In genomic region chr11:97778918-97779317, GRCm38 (mm10) we compare ENCODE assay signal across 32 mouse cellular contexts. TPM values are rescaled to one million over a fixed set of nuclear protein-coding genes. Genes with fewer than 3 reads are reported as not detected.
DNase-seq lines count a peak whose midpoint lies in the region; ATAC-seq and TF ChIP-seq lines count a peak whose summit lies in the region.
"Had no signal": no experiment of that assay in that cellular context is flagged by ENCODE, and none has a peak within 500 bp of the region (broad histone marks: within the 10 kb centered on the region; RNA-seq: fewer than 3 reads in every experiment).

No protein-coding gene starts in this region.

- TF ChIP-seq CTCF in intestine, postnatal 0 days (IDR thresholded peaks at IDR 0.05; ENCODE audit: low read depth), result no peak
- TF ChIP-seq CTCF in CH12.LX (conservative IDR thresholded peaks at IDR 0.05 in 1 of 2, IDR thresholded peaks at IDR 0.05 in 1 of 2; ENCODE audit: low read depth in 2 of 2, low read length in 2 of 2) (no peak), ES-Bruce4 (IDR thresholded peaks at IDR 0.05; ENCODE audit: low read depth, low read length) (no peak)
- no peak for TF ChIP-seq CTCF in embryonic fibroblast, embryonic 13.5 days (IDR thresholded peaks at IDR 0.05; ENCODE audit: borderline replicate concordance, insufficient read depth, low read length)

- dilution Hi-C loops in CH12.LX (cut with MboI; ENCODE audit: extremely low pct_ligation_motif_present, extremely low pct_unique_long_range_greater_than_20kb, low sequenced_read_pairs), result no loop called here

- H3K9ac ChIP-seq in intestine, embryonic 15.5 days, result no peak overlapping the region
- no peak overlapping the region for H3K9ac ChIP-seq in intestine, postnatal 0 days (ENCODE audit: low read depth, low read length)
- H3K9ac ChIP-seq in CH12.LX (ENCODE audit: insufficient read depth, low read depth) (peak overlapping the region; percentile 45), ES-Bruce4 (ENCODE audit: low read depth, poor library complexity, severe bottlenecking) (peak overlapping the region; percentile 98; the same call in 1 of the 2 replicates)
- H3K9ac ChIP-seq: embryonic facial prominence, embryonic 12.5 days; forebrain, embryonic 13.5 days; hindbrain, embryonic 12.5 days; limb, embryonic 13.5 days had no signal

- H3K36me3 ChIP-seq in intestine, embryonic 15.5 days, result peaks cover 34% of the 10 kb centered on the region
- H3K36me3 ChIP-seq in intestine, postnatal 0 days (ENCODE audit: control insufficient read depth, insufficient read depth), result peaks cover 43% of the 10 kb centered on the region
- H3K36me3 ChIP-seq in CH12.LX (replicated peaks in 1 of 2; ENCODE audit: control insufficient read depth in 1 of 2, insufficient read depth in 1 of 2, low read length in 1 of 2), result peaks cover 55 to 65% of the 10 kb centered on the region in 2 experiments
- H3K36me3 ChIP-seq in ES-Bruce4 (ENCODE audit: control insufficient read depth, insufficient read depth, low read length, poor library complexity, severe bottlenecking), result peaks cover 55% of the 10 kb centered on the region

- H3K27ac ChIP-seq in intestine, embryonic 15.5 days, result no peak overlapping the region
- H3K27ac ChIP-seq in intestine, postnatal 0 days (ENCODE audit: low read depth, low read length), result no peak overlapping the region; the same call in 1 of the 2 replicates
- no peak overlapping the region for H3K27ac ChIP-seq in CH12.LX (ENCODE audit: insufficient read depth, low read depth)
- H3K27ac ChIP-seq in ES-Bruce4 (ENCODE audit: insufficient read depth, low read length), result peak overlapping the region; percentile 65
- H3K27ac ChIP-seq in embryonic fibroblast, embryonic 13.5 days (ENCODE audit: insufficient read depth, low read length), result no peak overlapping the region
- H3K27ac ChIP-seq: embryonic facial prominence, embryonic 12.5 days; forebrain, embryonic 13.5 days; hindbrain, embryonic 12.5 days; hindbrain, postnatal 0 days; limb, embryonic 13.5 days had no signal

- no peak overlapping the region for H3K4me3 ChIP-seq in intestine, embryonic 15.5 days (replicated peaks)
- H3K4me3 ChIP-seq in intestine, postnatal 0 days (ENCODE audit: low read depth, low read length), result no peak overlapping the region
- peak overlapping the region in 1 of 3 experiments; percentile 29 for H3K4me3 ChIP-seq in CH12.LX (replicated peaks in 1 of 3; ENCODE audit: low read depth in 2 of 3, low read length in 2 of 3, poor library complexity in 1 of 3)
- H3K4me3 ChIP-seq in ES-Bruce4 (ENCODE audit: low read depth, low read length), result peak overlapping the region; percentile 37; the same call in 1 of the 2 replicates
- H3K4me3 ChIP-seq in embryonic fibroblast, embryonic 13.5 days (ENCODE audit: insufficient read depth, low read length), result peak overlapping the region; percentile 14; the same call in 1 of the 2 replicates
- H3K4me3 ChIP-seq: embryonic facial prominence, embryonic 12.5 days; erythroblast, embryonic 14.5 days; forebrain, embryonic 13.5 days; hindbrain, embryonic 12.5 days; limb, embryonic 13.5 days had no signal

- in situ Hi-C loops in CH12.LX (cut with MboI; ENCODE audit: low pct_ligation_motif_present, low pct_unique_long_range_greater_than_20kb, low sequenced_read_pairs), result no loop called here

- DNase-seq in CH12.LX (ENCODE audit: extremely low read depth), result no peak
- DNase-seq in cerebellum, adult 9-11 months, result no peak
- DNase-seq in spleen, postnatal 4 days (ENCODE audit: low spot score in 2 of 2), result no peak
- DNase-seq: adrenal gland, postnatal 25 days; cerebellum, adult 2 months; cerebellum, postnatal 36 days; gastrocnemius, postnatal 14 days; heart, postnatal 36 days; kidney, postnatal 25 days; lung, adult 18-20 months; thymus, adult 2 months; thymus, postnatal 36 days had no signal

- ATAC-seq in intestine, embryonic 15.5 days, result no peak
- ATAC-seq in intestine, postnatal 0 days, result no peak
- ATAC-seq: CD4-positive, CD25-positive, alpha-beta regulatory T cell, adult 4 months; forebrain, embryonic 13.5 days; hindbrain, postnatal 0 days; intestine, embryonic 16.5 days; midbrain, embryonic 16.5 days had no signal

- H3K4me1 ChIP-seq in intestine, embryonic 15.5 days (replicated peaks), result peaks cover 16% of the 10 kb centered on the region
- H3K4me1 ChIP-seq in intestine, postnatal 0 days (replicated peaks; ENCODE audit: control insufficient read depth, insufficient read depth, low read length), result peaks cover 2% of the 10 kb centered on the region; the same call in 1 of the 2 replicates
- peaks cover 8 to 44% of the 10 kb centered on the region in 2 experiments for H3K4me1 ChIP-seq in CH12.LX (ENCODE audit: control insufficient read depth in 1 of 2, insufficient read depth in 2 of 2)
- no peaks in the 10 kb centered on the region for H3K4me1 ChIP-seq in ES-Bruce4 (ENCODE audit: control insufficient read depth, insufficient read depth, low read length)
- H3K4me1 ChIP-seq in embryonic fibroblast, embryonic 13.5 days (ENCODE audit: control insufficient read depth, insufficient read depth, low read length), result peaks cover 6% of the 10 kb centered on the region; the same call in 1 of the 2 replicates

- 84% methylated on average over 1 of the region's 1 CpGs for WGBS in intestine, embryonic 15.5 days
- WGBS in intestine, postnatal 0 days, result 74% methylated on average over 1 of the region's 1 CpGs

- TF ChIP-seq EP300 in CH12.LX (IDR thresholded peaks at IDR 0.05; ENCODE audit: low read length) (no peak), ES-Bruce4 (IDR thresholded peaks at IDR 0.05; ENCODE audit: insufficient read depth, low read depth, low read length) (no peak)

- H3K27me3 ChIP-seq in intestine, embryonic 15.5 days (replicated peaks), result no peaks in the 10 kb centered on the region
- no peaks in the 10 kb centered on the region for H3K27me3 ChIP-seq in intestine, postnatal 0 days (replicated peaks; ENCODE audit: control insufficient read depth, insufficient read depth, low read length)
- H3K27me3 ChIP-seq in CH12.LX (replicated peaks) (no peaks in the 10 kb centered on the region), ES-Bruce4 (ENCODE audit: control insufficient read depth, insufficient read depth, low read length, poor library complexity, severe bottlenecking) (no peaks in the 10 kb centered on the region)
- H3K27me3 ChIP-seq: embryonic facial prominence, embryonic 12.5 days; forebrain, embryonic 13.5 days; hindbrain, embryonic 12.5 days; limb, embryonic 13.5 days had no signal

- peaks cover 39% of the 10 kb centered on the region for H3K79me2 ChIP-seq in CH12.LX (replicated peaks; ENCODE audit: control insufficient read depth, extremely low read depth, insufficient read depth, poor library complexity, severe bottlenecking)

- TF ChIP-seq RAD21 in CH12.LX (IDR thresholded peaks at IDR 0.05; ENCODE audit: low read depth, low read length), result no peak

- H3K9me3 ChIP-seq in intestine, embryonic 15.5 days, result no peaks in the 10 kb centered on the region
- H3K9me3 ChIP-seq in intestine, postnatal 0 days (ENCODE audit: control insufficient read depth), result no peaks in the 10 kb centered on the region
- H3K9me3 ChIP-seq in CH12.LX (replicated peaks; ENCODE audit: low read length) (peaks cover 2% of the 10 kb centered on the region), ES-Bruce4 (replicated peaks; ENCODE audit: control insufficient read depth, insufficient read depth, low read length, poor library complexity, severe bottlenecking) (peaks cover 3% of the 10 kb centered on the region; the same call in 1 of the 2 replicates)
- H3K9me3 ChIP-seq: embryonic facial prominence, embryonic 12.5 days; forebrain, embryonic 13.5 days; hindbrain, embryonic 12.5 days; limb, embryonic 13.5 days had no signal

- TF ChIP-seq POLR2A in CH12.LX (IDR thresholded peaks at IDR 0.05; ENCODE audit: low read depth, low read length), result no peak
- TF ChIP-seq POLR2A in ES-Bruce4 (IDR thresholded peaks at IDR 0.05; ENCODE audit: insufficient read depth, low read length), result no peak
- TF ChIP-seq POLR2A in embryonic fibroblast, embryonic 13.5 days (IDR thresholded peaks at IDR 0.05; ENCODE audit: low read depth, low read length), result no peak

- H3K4me2 ChIP-seq in intestine, embryonic 15.5 days (replicated peaks), result peak overlapping the region; percentile 11; the same call in 1 of the 2 replicates
- no peak overlapping the region for H3K4me2 ChIP-seq in intestine, postnatal 0 days (replicated peaks; ENCODE audit: low read depth)
- H3K4me2 ChIP-seq in CH12.LX (ENCODE audit: insufficient read depth, low read depth, poor library complexity, severe bottlenecking), result peak overlapping the region; percentile 67
- H3K4me2 ChIP-seq: embryonic facial prominence, embryonic 12.5 days; forebrain, embryonic 13.5 days; hindbrain, embryonic 12.5 days; limb, embryonic 13.5 days; midbrain, embryonic 11.5 days had no signal

RNA-seq across cellular contexts. Expression of gene 1700001P01Rik, which starts 3.2 kb away (rescaled TPM):
- 0.24 TPM in 1 of 2 replicates, not detected in the other for polyA plus RNA-seq in intestine, embryonic 15.5 days (2015; fragmentation: Nextera tagmentation; extraction: Ambion mirVana)
- polyA plus RNA-seq in intestine, postnatal 0 days (2015; fragmentation: Nextera tagmentation; extraction: Ambion mirVana), result not detected in 2 replicates
- total RNA-seq in CH12.LX (2012; rRNA removed) (0.47 and 0.50 TPM in 2 replicates), CH12.LX (2014; rRNA removed) (not detected in 2 replicates)
- polyA plus RNA-seq in CH12.LX (2012; ENCODE audit: insufficient read length, low read depth) (0.41 TPM in 1 of 2 replicates, not detected in the other), ES-Bruce4 (2011; ENCODE audit: insufficient read depth, insufficient read length, low read depth, missing spikeins) (0.99 TPM in 1 of 2 replicates, not detected in the other)
- not detected in 2 replicates for polyA plus RNA-seq in embryonic fibroblast, embryonic 13.5 days (2011; ENCODE audit: insufficient read length, low read depth, missing spikeins)
- total RNA-seq: adrenal gland, adult 18-20 months; adrenal gland, postnatal 25 days; gastrocnemius, postnatal 14 days; granulocyte monocyte progenitor cell, adult 5-6 weeks; heart, postnatal 36 days; hindbrain, postnatal 0 days; megakaryocyte, adult 5-6 weeks had no signal
- polyA plus RNA-seq: CD4-positive, CD25-positive, alpha-beta regulatory T cell, adult 4 months; embryonic facial prominence, embryonic 12.5 days; erythroblast, embryonic 14.5 days; hindbrain, postnatal 0 days; intestine, embryonic 16.5 days; kidney, embryonic 14.5 days; neural tube, embryonic 11.5 days; spleen, adult 2 months had no signal

RNA-seq across cellular contexts. Expression of gene Rpl23, which starts 3.3 kb away (rescaled TPM):
- 530 and 606 TPM in 2 replicates for polyA plus RNA-seq in intestine, embryonic 15.5 days (2015; fragmentation: Nextera tagmentation; extraction: Ambion mirVana)
- 538 and 555 TPM in 2 replicates for polyA plus RNA-seq in intestine, postnatal 0 days (2015; fragmentation: Nextera tagmentation; extraction: Ambion mirVana)
- total RNA-seq in CH12.LX (2012; rRNA removed) (2,073 and 2,338 TPM in 2 replicates), CH12.LX (2014; rRNA removed) (1,878 and 2,226 TPM in 2 replicates)
- polyA plus RNA-seq in CH12.LX (2012; ENCODE audit: insufficient read length, low read depth) (1,387 and 2,564 TPM in 2 replicates), ES-Bruce4 (2011; ENCODE audit: insufficient read depth, insufficient read length, low read depth, missing spikeins) (777 and 842 TPM in 2 replicates)
- polyA plus RNA-seq in embryonic fibroblast, embryonic 13.5 days (2011; ENCODE audit: insufficient read length, low read depth, missing spikeins), result 548 and 603 TPM in 2 replicates

RNA-seq across cellular contexts. Expression of gene Cwc25, which starts 12.6 kb away (rescaled TPM):
- polyA plus RNA-seq in intestine, embryonic 15.5 days (2015; fragmentation: Nextera tagmentation; extraction: Ambion mirVana), result 13.3 and 13.4 TPM in 2 replicates
- polyA plus RNA-seq in intestine, postnatal 0 days (2015; fragmentation: Nextera tagmentation; extraction: Ambion mirVana), result 8.5 and 9.8 TPM in 2 replicates
- total RNA-seq in CH12.LX (2012; rRNA removed), result 16.7 and 17.3 TPM in 2 replicates
- total RNA-seq in CH12.LX (2014; rRNA removed), result 19.3 and 19.6 TPM in 2 replicates
- polyA plus RNA-seq in CH12.LX (2012; ENCODE audit: insufficient read length, low read depth), result 21.5 and 21.7 TPM in 2 replicates
- 14.5 and 16.9 TPM in 2 replicates for polyA plus RNA-seq in ES-Bruce4 (2011; ENCODE audit: insufficient read depth, insufficient read length, low read depth, missing spikeins)
- 14.0 and 16.4 TPM in 2 replicates for polyA plus RNA-seq in embryonic fibroblast, embryonic 13.5 days (2011; ENCODE audit: insufficient read length, low read depth, missing spikeins)

RNA-seq across cellular contexts. Expression of gene Lasp1, which starts 19.9 kb away (rescaled TPM):
- 123 and 126 TPM in 2 replicates for polyA plus RNA-seq in intestine, embryonic 15.5 days (2015; fragmentation: Nextera tagmentation; extraction: Ambion mirVana)
- 98.2 and 103 TPM in 2 replicates for polyA plus RNA-seq in intestine, postnatal 0 days (2015; fragmentation: Nextera tagmentation; extraction: Ambion mirVana)
- total RNA-seq in CH12.LX (2012; rRNA removed), result 16.8 and 18.6 TPM in 2 replicates
- total RNA-seq in CH12.LX (2014; rRNA removed), result 12.3 and 12.5 TPM in 2 replicates
- 45.1 and 45.4 TPM in 2 replicates for polyA plus RNA-seq in CH12.LX (2012; ENCODE audit: insufficient read length, low read depth)
- 228 and 231 TPM in 2 replicates for polyA plus RNA-seq in ES-Bruce4 (2011; ENCODE audit: insufficient read depth, insufficient read length, low read depth, missing spikeins)
- polyA plus RNA-seq in embryonic fibroblast, embryonic 13.5 days (2011; ENCODE audit: insufficient read length, low read depth, missing spikeins), result 243 and 284 TPM in 2 replicates

RNA-seq across cellular contexts. Expression of gene Pip4k2b, which starts 34.4 kb away (rescaled TPM):
- polyA plus RNA-seq in intestine, embryonic 15.5 days (2015; fragmentation: Nextera tagmentation; extraction: Ambion mirVana), result 1.0 and 1.2 TPM in 2 replicates
- 0.43 and 0.63 TPM in 2 replicates for polyA plus RNA-seq in intestine, postnatal 0 days (2015; fragmentation: Nextera tagmentation; extraction: Ambion mirVana)
- 28.7 and 30.8 TPM in 2 replicates for total RNA-seq in CH12.LX (2012; rRNA removed)
- 20.3 and 23.3 TPM in 2 replicates for total RNA-seq in CH12.LX (2014; rRNA removed)
- 35.4 and 44.0 TPM in 2 replicates for polyA plus RNA-seq in CH12.LX (2012; ENCODE audit: insufficient read length, low read depth)
- polyA plus RNA-seq in ES-Bruce4 (2011; ENCODE audit: insufficient read depth, insufficient read length, low read depth, missing spikeins), result 35.0 and 36.6 TPM in 2 replicates
- 40.7 and 42.6 TPM in 2 replicates for polyA plus RNA-seq in embryonic fibroblast, embryonic 13.5 days (2011; ENCODE audit: insufficient read length, low read depth, missing spikeins)

Comparison
In these comparisons a context has a peak if more than half of its experiments do, and no peak if none do; other contexts are left out.
1. H3K4me3 ChIP-seq: peak in ES-Bruce4 (single experiment) and embryonic fibroblast, embryonic 13.5 days (single experiment); none in intestine, embryonic 15.5 days (single experiment) and intestine, postnatal 0 days (single experiment).
2. H3K9ac ChIP-seq: peak in CH12.LX (single experiment) and ES-Bruce4 (single experiment); none in intestine, embryonic 15.5 days (single experiment) and intestine, postnatal 0 days (single experiment).